Mouse (Mus musculus) embryonic fibroblast, embryonic 13.5 days (primary cell): ENCODE data around the gene Col12a1. TPM values are rescaled to one million over a fixed set of nuclear protein-coding genes. Genes with fewer than 3 reads are reported as not detected.
"Not testable (repeated sequence)": the region's sequence is repeated elsewhere in the genome, so short reads cannot be mapped to it uniquely, and the experiment has no call there.

Experiments used
- H3K27ac ChIP-seq: 2 replicates; pipeline ENCODE4 v1.5.1; 2012; ENCODE audit warnings: low read length, control low read depth, inconsistent platforms; ENCODE audit not compliant: insufficient read depth
- H3K4me1 ChIP-seq: 2 replicates; pipeline ENCODE4 v1.6.1; 2011; ENCODE audit warnings: low read length; ENCODE audit not compliant: control insufficient read depth, insufficient read depth
- H3K4me3 ChIP-seq: 2 replicates; pipeline ENCODE4 v1.5.1; 2011; ENCODE audit warnings: mild to moderate bottlenecking, control low read depth, low read length; ENCODE audit not compliant: insufficient read depth
- CTCF ChIP-seq: IDR thresholded peaks from 2 replicates; pipeline ENCODE4 v1.5.1; 2011; ENCODE audit warnings: mild to moderate bottlenecking, control low read depth, low read length, moderate library complexity, borderline replicate concordance; ENCODE audit not compliant: insufficient read depth
- POLR2A ChIP-seq: IDR thresholded peaks from 2 replicates; pipeline ENCODE4 v1.6.1; 2011; ENCODE audit warnings: low read depth, mild to moderate bottlenecking, control low read depth, low read length, moderate library complexity
- polyA plus RNA-seq: library from polyadenylated mRNA; stranded (reverse); fragments of >200 nt; gene quantifications from 2 replicates; pipeline ENCODE4 v1.2.4, GENCODE M21; 2011; ENCODE audit warnings: low read depth; ENCODE audit not compliant: missing spikeins, insufficient read length

Col12a1 gene
- polyA plus RNA-seq, 1 experiment = 1,276 TPM

GRCm38 (mm10) chr9:79714471-79715045 lies 4.1 kb downstream of the Col12a1 start:
- peaks cover 4% of the 10 kb centered on the region; the same call in 1 of the 2 replicates for H3K4me1 ChIP-seq
- H3K27ac ChIP-seq = peak overlapping the region; percentile 71
- peak overlapping the region; percentile 24 for H3K4me3 ChIP-seq
- TF ChIP-seq POLR2A (no peak), CTCF (no peak)

GRCm38 (mm10) chr9:79689771-79690535 lies 28.7 kb downstream of the Col12a1 start:
- peak overlapping the region; percentile 28 for H3K27ac ChIP-seq
- H3K4me1 ChIP-seq = peaks cover 5% of the 10 kb centered on the region; the same call in 1 of the 2 replicates
- no peak for TF ChIP-seq POLR2A
- TF ChIP-seq CTCF = no peak
- H3K4me3 ChIP-seq = no peak overlapping the region

GRCm38 (mm10) chr9:79689342-79689741 lies 29.3 kb downstream of the Col12a1 start:
- no peak for TF ChIP-seq POLR2A
- no peak for TF ChIP-seq CTCF
- Histone ChIP-seq H3K4me3 (no peak overlapping the region), H3K27ac (peak overlapping the region; percentile 28; the same call in 1 of the 2 replicates), H3K4me1 (peaks cover 5% of the 10 kb centered on the region; the same call in 1 of the 2 replicates)

GRCm38 (mm10) chr9:79687227-79687626 lies 31.4 kb downstream of the Col12a1 start:
- TF ChIP-seq POLR2A = no peak
- no peak for TF ChIP-seq CTCF
- Histone ChIP-seq H3K4me1 (peaks cover 5% of the 10 kb centered on the region; the same call in 1 of the 2 replicates), H3K4me3 (no peak overlapping the region), H3K27ac (no peak overlapping the region; the same call in 1 of the 2 replicates)

GRCm38 (mm10) chr9:79686049-79686448 lies 32.6 kb downstream of the Col12a1 start:
- Histone ChIP-seq H3K4me1 (peaks cover 10% of the 10 kb centered on the region), H3K27ac (no peak overlapping the region), H3K4me3 (no peak overlapping the region)
- no peak for TF ChIP-seq POLR2A
- no peak for TF ChIP-seq CTCF

GRCm38 (mm10) chr9:79680453-79681240 lies 38.0 kb downstream of the Col12a1 start:
- TF ChIP-seq CTCF (no peak), POLR2A (no peak)
- Histone ChIP-seq H3K4me3 (no peak overlapping the region), H3K4me1 (peaks cover 10% of the 10 kb centered on the region), H3K27ac (peak overlapping the region; percentile 70)

- not testable (repeated sequence) for H3K4me1 ChIP-seq, H3K27ac ChIP-seq, H3K4me3 ChIP-seq
Observed at GRCm38 (mm10) chr9:79668806-79669205, 49.8 kb downstream of the Col12a1 start.

GRCm38 (mm10) chr9:79653327-79654150 lies 65.1 kb downstream of the Col12a1 start:
- TF ChIP-seq CTCF (no peak), POLR2A (no peak)
- Histone ChIP-seq H3K4me3 (no peak overlapping the region), H3K27ac (peak overlapping the region; percentile 81), H3K4me1 (0 out of 2 replicates have a peak, but pooled peaks cover 2% of the 10 kb centered on the region)

GRCm38 (mm10) chr9:79648587-79648986 lies 70.0 kb downstream of the Col12a1 start:
- Histone ChIP-seq H3K27ac (peak overlapping the region; percentile 67), H3K4me1 (peaks cover 8% of the 10 kb centered on the region), H3K4me3 (no peak overlapping the region)
- TF ChIP-seq CTCF (no peak), POLR2A (no peak)
